Mouse (Mus musculus) R1 (cell line): ENCODE results near the gene Dnase1l2.

Experiments used
- DNase-seq: peaks from one replicate; pipeline ENCODE4 v3.0.0-alpha.2; 2018; ENCODE audit warnings: low read depth, low spot score

The Dnase1l2 gene

GRCm38 (mm10) chr17:24442632-24443155 is at the start of gene Dnase1l2:
Dnase1l2 (minus strand) TSS chr17:24443105.
- DNase-seq = no peak

- peak; percentile 47 for DNase-seq
These were observed 47.5 kb upstream of the Dnase1l2 start for GRCm38 (mm10) chr17:24490399-24490798.

- DNase-seq = no peak
These were observed 46.5 kb upstream of the Dnase1l2 start for GRCm38 (mm10) chr17:24489265-24490030.

GRCm38 (mm10) chr17:24488662-24489264 is 45.9 kb upstream of the Dnase1l2 start:
- peak; percentile 53 for DNase-seq

GRCm38 (mm10) chr17:24488186-24488661 is 45.3 kb upstream of the Dnase1l2 start, which contains the start of gene Caskin1:
Caskin1 (plus strand) TSS chr17:24488601.
- peak; percentile 55 for DNase-seq

GRCm38 (mm10) chr17:24485090-24485860 is 42.4 kb upstream of the Dnase1l2 start:
- no peak for DNase-seq

- DNase-seq = no peak
These were observed 40.6 kb upstream of the Dnase1l2 start for GRCm38 (mm10) chr17:24483495-24483894.

GRCm38 (mm10) chr17:24481027-24481815 is 38.3 kb upstream of the Dnase1l2 start:
- peak; percentile 46 for DNase-seq

- DNase-seq = peak; percentile 70
These were observed 37.4 kb upstream of the Dnase1l2 start for GRCm38 (mm10) chr17:24480201-24480826.

GRCm38 (mm10) chr17:24479431-24479830 is 36.5 kb upstream of the Dnase1l2 start:
- no peak for DNase-seq

- peak; percentile 98 for DNase-seq
These were observed 35.9 kb upstream of the Dnase1l2 start, which contains the start of gene Mlst8 for GRCm38 (mm10) chr17:24478663-24479380. Mlst8 (minus strand) TSS chr17:24479078.

GRCm38 (mm10) chr17:24477985-24478600 is 35.2 kb upstream of the Dnase1l2 start:
- DNase-seq = no peak

GRCm38 (mm10) chr17:24477053-24477984 is 34.4 kb upstream of the Dnase1l2 start:
- DNase-seq = no peak

GRCm38 (mm10) chr17:24476022-24476776 is 33.3 kb upstream of the Dnase1l2 start:
- DNase-seq = no peak

GRCm38 (mm10) chr17:24475586-24475985 is 32.7 kb upstream of the Dnase1l2 start:
- no peak for DNase-seq

GRCm38 (mm10) chr17:24474557-24474956 is 31.7 kb upstream of the Dnase1l2 start:
- no peak for DNase-seq

- no peak for DNase-seq
These were observed 30.8 kb upstream of the Dnase1l2 start, which contains the start of gene Bricd5 for GRCm38 (mm10) chr17:24473612-24474275. Bricd5 (plus strand) TSS chr17:24473884.
